Mouse (Mus musculus) MEL (cell line): ENCODE measurements at regions not wholly inside any gene's neighbourhood (a gene's known extent, or its start where the extent isn't known, plus 50 kb on each side); places are given as distances from the start of the nearest gene placed in this dataset.

Source experiments
- DNase-seq: peaks from one replicate; pipeline ENCODE4 v3.0.0; 2011; ENCODE audit warnings: low read depth, low spot score
- H3K27ac ChIP-seq: 2 replicates; pipeline ENCODE4 v1.5.1; 2012; ENCODE audit warnings: low read depth, mild to moderate bottlenecking, control low read depth, low read length, moderate library complexity; ENCODE audit not compliant: control insufficient read depth
- H3K27me3 ChIP-seq, 2 experiments: fragments of 150-350 bp in 1 of 2; sonication (generic) in 1 of 2; 2 replicates each; pipeline ENCODE4 v1.6.1; 2012; ENCODE audit warnings: low read length in 2 of 2, mild to moderate bottlenecking in 2 of 2, improper control_type of control experiment in 1 of 2, moderate library complexity in 1 of 2; ENCODE audit not compliant: insufficient read depth in 2 of 2, control insufficient read depth in 1 of 2
- H3K36me3 ChIP-seq, 2 experiments: 2 replicates each; pipeline ENCODE4 v1.6.1; 2012 to 2014; ENCODE audit warnings: low read length in 2 of 2, improper control_type of control experiment in 1 of 2, inconsistent platforms in 1 of 2, mild to moderate bottlenecking in 1 of 2; ENCODE audit not compliant: insufficient read depth in 2 of 2, control insufficient read depth in 1 of 2
- H3K4me1 ChIP-seq, 2 experiments: fragments of 150-350 bp in 1 of 2; sonication (generic) in 1 of 2; 2 replicates each; pipeline ENCODE4 v1.6.1; 2012; ENCODE audit warnings: low read length in 2 of 2, improper control_type of control experiment in 1 of 2, mild to moderate bottlenecking in 1 of 2; ENCODE audit not compliant: insufficient read depth in 2 of 2, control insufficient read depth in 1 of 2
- H3K4me3 ChIP-seq, 2 experiments: fragments of 150-350 bp in 1 of 2; sonication (generic) in 1 of 2; 2 replicates each; pipeline ENCODE4 v1.5.1; 2012; ENCODE audit warnings: low read depth in 2 of 2, low read length in 2 of 2, mild to moderate bottlenecking in 2 of 2, moderate library complexity in 2 of 2, control low read depth in 1 of 2, improper control_type of control experiment in 1 of 2; ENCODE audit not compliant: control insufficient read depth in 1 of 2, insufficient read depth in 1 of 2
- H3K79me2 ChIP-seq: 2 replicates; pipeline ENCODE4 v1.6.1; 2012; ENCODE audit warnings: mild to moderate bottlenecking, low read length, moderate library complexity; ENCODE audit not compliant: control insufficient read depth, poor library complexity, insufficient read depth
- H3K9ac ChIP-seq: 2 replicates; pipeline ENCODE4 v1.6.1; 2012; ENCODE audit warnings: low read depth, mild to moderate bottlenecking, control low read depth, low read length, moderate library complexity; ENCODE audit not compliant: control insufficient read depth, poor library complexity, severe bottlenecking
- H3K9me3 ChIP-seq: fragments of 150-350 bp; sonication (generic); replicated peaks from 2 replicates; pipeline ENCODE4 v1.6.1; 2012; ENCODE audit warnings: mild to moderate bottlenecking, low read length, improper control_type of control experiment, moderate library complexity; ENCODE audit not compliant: insufficient read depth
- CHD1 ChIP-seq: IDR thresholded peaks from 2 replicates; pipeline ENCODE4 v1.6.1; 2012; ENCODE audit warnings: low read depth, mild to moderate bottlenecking, inconsistent platforms, low read length, improper control_type of control experiment
- CHD2 ChIP-seq: IDR thresholded peaks from 2 replicates; pipeline ENCODE4 v1.6.1; 2011; ENCODE audit warnings: low read length, improper control_type of control experiment
- E2F4 ChIP-seq: IDR thresholded peaks from 2 replicates; pipeline ENCODE4 v1.6.1; 2011; ENCODE audit warnings: low read depth, low read length, improper control_type of control experiment, borderline replicate concordance
- ELF1 ChIP-seq: IDR thresholded peaks from 2 replicates; pipeline ENCODE4 v1.6.1; 2014; ENCODE audit warnings: low read depth, mild to moderate bottlenecking, inconsistent platforms, low read length, improper control_type of control experiment, moderate library complexity
- EP300 ChIP-seq, 2 experiments: IDR thresholded peaks; 2 replicates each; pipeline ENCODE4 v1.6.1; 2011; ENCODE audit warnings: improper control_type of control experiment in 2 of 2, low read length in 2 of 2, low read depth in 1 of 2, mild to moderate bottlenecking in 1 of 2
- GATA1 ChIP-seq: IDR thresholded peaks from 2 replicates; pipeline ENCODE4 v1.6.1; 2011; ENCODE audit warnings: low read depth, low read length, improper control_type of control experiment
- JUND ChIP-seq: IDR thresholded peaks from 2 replicates; pipeline ENCODE4 v1.6.1; 2011; ENCODE audit warnings: low read depth, mild to moderate bottlenecking, improper control_type of control experiment, low read length
- MEF2A ChIP-seq: IDR thresholded peaks from 2 replicates; pipeline ENCODE4 v1.6.1; 2014; ENCODE audit warnings: low read depth, mild to moderate bottlenecking, inconsistent platforms, low read length, improper control_type of control experiment; ENCODE audit not compliant: poor library complexity, insufficient replicate concordance, severe bottlenecking; ENCODE audit errors: extremely low read depth
- MYB ChIP-seq: IDR thresholded peaks from 2 replicates; pipeline ENCODE4 v1.6.1; 2011; ENCODE audit warnings: mild to moderate bottlenecking, low read depth, low read length, improper control_type of control experiment
- MYC ChIP-seq: IDR thresholded peaks from 2 replicates; pipeline ENCODE4 v1.6.1; 2011; ENCODE audit warnings: low read depth, mild to moderate bottlenecking, low read length, improper control_type of control experiment, moderate library complexity
- NRF1 ChIP-seq: IDR thresholded peaks from 2 replicates; pipeline ENCODE4 v1.6.1; 2014; ENCODE audit warnings: low read depth, mild to moderate bottlenecking, inconsistent platforms, low read length, improper control_type of control experiment, moderate library complexity; ENCODE audit not compliant: poor library complexity, insufficient read depth, severe bottlenecking
- POLR2A ChIP-seq, 2 experiments: IDR thresholded peaks; 2 replicates each; pipeline ENCODE4 v1.6.1; 2011 to 2012; ENCODE audit warnings: low read length in 2 of 2, mild to moderate bottlenecking in 2 of 2, control low read depth in 1 of 2, improper control_type of control experiment in 1 of 2, low read depth in 1 of 2, moderate library complexity in 1 of 2; ENCODE audit not compliant: control insufficient read depth in 1 of 2, insufficient read depth in 1 of 2, poor library complexity in 1 of 2
- RAD21 ChIP-seq: IDR thresholded peaks from 2 replicates; pipeline ENCODE4 v1.6.1; 2011; ENCODE audit warnings: mild to moderate bottlenecking, low read depth, low read length, improper control_type of control experiment
- SIN3A ChIP-seq: IDR thresholded peaks from 2 replicates; pipeline ENCODE4 v1.6.1; 2012; ENCODE audit warnings: low read length, improper control_type of control experiment, inconsistent platforms
- TAL1 ChIP-seq: IDR thresholded peaks from 2 replicates; pipeline ENCODE4 v1.6.1; 2012; ENCODE audit warnings: mild to moderate bottlenecking, inconsistent platforms, low read length, moderate library complexity, mixed read lengths
- UBTF ChIP-seq: IDR thresholded peaks from 2 replicates; pipeline ENCODE4 v1.6.1; 2012; ENCODE audit warnings: low read depth, mild to moderate bottlenecking, inconsistent platforms, low read length, improper control_type of control experiment, moderate library complexity, borderline replicate concordance; ENCODE audit not compliant: insufficient read depth
- ZNF384 ChIP-seq: IDR thresholded peaks from 2 replicates; pipeline ENCODE4 v1.6.1; 2012; ENCODE audit warnings: low read depth, mild to moderate bottlenecking, inconsistent platforms, low read length, improper control_type of control experiment

DNA sequence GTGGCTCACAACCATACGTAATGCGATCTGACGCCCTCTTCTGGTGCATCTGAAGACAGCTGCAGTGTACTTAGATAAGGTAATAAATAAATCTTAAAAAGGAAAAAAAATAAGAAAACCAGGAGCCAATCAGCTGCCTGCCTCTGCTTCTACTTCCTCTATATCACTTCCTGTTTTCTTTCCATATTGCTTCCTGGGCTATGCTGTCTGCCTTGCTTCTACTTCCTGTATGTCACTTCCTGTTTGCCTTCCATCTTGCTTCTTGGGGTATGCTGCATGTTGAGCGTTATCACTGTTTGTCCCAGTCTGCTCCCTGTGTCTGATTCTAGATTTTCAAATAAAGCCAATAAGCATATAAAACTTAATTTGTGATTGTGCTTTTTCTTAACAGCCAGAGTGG, 85.3 kb upstream of the Slc28a3 start:
- H3K27me3 ChIP-seq, result no peaks in the 10 kb centered on the region; a peak in 1 of 4 replicates
- H3K27ac ChIP-seq, result no peak overlapping the region
- no peak overlapping the region for H3K9ac ChIP-seq
- H3K9me3 ChIP-seq, result no peaks in the 10 kb centered on the region
- H3K4me1 ChIP-seq, result no peaks in the 10 kb centered on the region
- H3K79me2 ChIP-seq, result no peaks in the 10 kb centered on the region
- DNase-seq, result peak; percentile 13
- no peak overlapping the region for H3K4me3 ChIP-seq
- H3K36me3 ChIP-seq, result no peaks in the 10 kb centered on the region
- TF ChIP-seq NRF1 (no peak), RAD21 (no peak), MYC (no peak), CHD2 (no peak)

DNA sequence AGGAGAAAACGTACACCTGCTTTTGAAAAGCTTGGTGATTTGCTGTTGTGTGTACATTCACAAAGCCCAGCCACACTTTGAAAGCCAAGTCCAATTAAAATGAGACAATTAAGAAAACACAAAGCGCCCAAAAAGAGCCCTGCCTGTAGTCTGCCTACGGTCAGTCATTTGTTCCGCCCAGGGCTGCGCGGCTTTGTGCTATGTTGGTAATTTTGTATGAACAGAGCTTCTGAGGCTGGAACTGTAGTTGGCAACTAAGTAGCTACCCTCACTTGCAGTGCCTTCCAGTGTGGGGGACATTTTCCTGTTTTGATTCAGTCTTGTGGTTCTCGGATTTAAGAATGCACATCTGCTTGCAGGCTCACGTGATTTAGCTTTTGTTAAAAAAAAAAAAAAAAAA, 89.3 kb upstream of the Slc28a3 start:
- Histone ChIP-seq H3K79me2 (no peaks in the 10 kb centered on the region), H3K27ac (no peak overlapping the region), H3K9me3 (no peaks in the 10 kb centered on the region), H3K4me1 (no peaks in the 10 kb centered on the region), H3K36me3 (no peaks in the 10 kb centered on the region), H3K9ac (no peak overlapping the region)
- no peak for DNase-seq
- no peak for TF ChIP-seq RAD21
- TF ChIP-seq ELF1, result no peak
- TF ChIP-seq CHD1, result no peak
- TF ChIP-seq GATA1, result no peak
- no peak for TF ChIP-seq TAL1
- TF ChIP-seq UBTF, result no peak
- TF ChIP-seq ZNF384, result no peak
- no peak for TF ChIP-seq MEF2A
- no peak for TF ChIP-seq NRF1
- no peak for TF ChIP-seq EP300 (IDR thresholded peaks at IDR 0.05; ENCODE audit: low read depth in 1 of 2, low read length in 2 of 2)
- TF ChIP-seq JUND, result no peak
- TF ChIP-seq, all 39 proteins: peak for 0
- Histone ChIP-seq H3K27me3 (no peaks in the 10 kb centered on the region; a peak in 1 of 4 replicates), H3K4me3 (no peak overlapping the region)

DNA sequence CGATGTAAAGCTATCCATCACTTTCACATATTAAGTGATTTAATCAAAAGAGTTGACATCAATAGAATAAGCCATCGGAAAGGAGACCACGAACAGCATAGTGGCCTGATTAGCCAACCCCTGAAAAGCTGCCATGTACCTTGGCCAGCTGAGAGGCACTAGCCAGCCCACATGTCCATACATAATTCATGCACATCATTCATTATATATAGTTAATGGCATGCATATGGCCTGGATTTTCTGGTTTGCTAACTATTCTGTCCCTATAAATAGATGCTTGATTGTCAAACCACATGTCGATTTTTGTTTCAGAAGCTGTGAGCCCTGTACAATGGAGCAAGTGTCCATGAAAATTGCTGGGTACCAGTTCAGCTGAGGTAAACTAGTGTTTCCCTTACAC, 93.5 kb upstream of the Slc28a3 start:
- H3K9me3 ChIP-seq, result no peaks in the 10 kb centered on the region
- H3K27ac ChIP-seq, result no peak overlapping the region
- no peak overlapping the region for H3K4me3 ChIP-seq
- no peak overlapping the region for H3K9ac ChIP-seq
- H3K79me2 ChIP-seq, result no peaks in the 10 kb centered on the region
- TF ChIP-seq POLR2A (IDR thresholded peaks at IDR 0.05; ENCODE audit: control insufficient read depth in 1 of 2, insufficient read depth in 1 of 2, low read depth in 1 of 2, low read length in 2 of 2, poor library complexity in 1 of 2) (no peak), MYB (no peak), E2F4 (no peak), SIN3A (no peak)
- no peaks in the 10 kb centered on the region for H3K36me3 ChIP-seq
- no peaks in the 10 kb centered on the region for H3K4me1 ChIP-seq
- no peaks in the 10 kb centered on the region; a peak in 1 of 4 replicates for H3K27me3 ChIP-seq
- DNase-seq, result no peak
